Mouse (Mus musculus) forebrain, embryonic 14.5 days (tissue): ENCODE results near the gene Socs7. TPM values are rescaled to one million over a fixed set of nuclear protein-coding genes. Genes with fewer than 3 reads are reported as not detected.
A peak's percentile ranks its signal among the peaks of the same experiment; 100 is the strongest.

Experiments used
- ATAC-seq: fragments of 200-750 bp; cut with Nextera tagmentation; 2 replicates; pipeline ENCODE4 v1.8.0; 2017; ENCODE audit warnings: mild to moderate bottlenecking, moderate library complexity
- DNase-seq: peaks from one replicate; pipeline ENCODE4 v3.0.0-alpha.2; 2015; ENCODE audit warnings: low spot score
- H3K27ac ChIP-seq: fragments of 300-500 bp; sonication (generic); 2 replicates; pipeline ENCODE4 v1.5.1; 2014; ENCODE audit warnings: low read depth, mild to moderate bottlenecking, control low read depth, low read length, moderate library complexity
- H3K27me3 ChIP-seq: fragments of 300-500 bp; sonication (generic); replicated peaks from 2 replicates; pipeline ENCODE4 v1.6.1; 2014; ENCODE audit warnings: low read length, control low read depth, mixed read lengths; ENCODE audit not compliant: control insufficient read depth, insufficient read depth
- H3K36me3 ChIP-seq: fragments of 300-500 bp; sonication (generic); 2 replicates; pipeline ENCODE4 v1.6.1; 2014; ENCODE audit warnings: low read length, control low read depth; ENCODE audit not compliant: control insufficient read depth, insufficient read depth
- H3K4me1 ChIP-seq: fragments of 300-500 bp; sonication (generic); 2 replicates; pipeline ENCODE4 v1.6.1; 2014; ENCODE audit warnings: antibody characterized with exemption, low read length, control low read depth; ENCODE audit not compliant: control insufficient read depth, insufficient read depth
- H3K4me2 ChIP-seq: fragments of 300-500 bp; sonication (generic); 2 replicates; pipeline ENCODE4 v1.6.1; 2014; ENCODE audit warnings: mild to moderate bottlenecking, control low read depth, low read length
- H3K4me3 ChIP-seq: fragments of 300-500 bp; sonication (generic); 2 replicates; pipeline ENCODE4 v1.5.1; 2014; ENCODE audit warnings: low read depth, low read length, control low read depth
- H3K9ac ChIP-seq: fragments of 300-500 bp; sonication (generic); 2 replicates; pipeline ENCODE4 v1.6.1; 2014; ENCODE audit warnings: mild to moderate bottlenecking, low read length, control low read depth, moderate library complexity
- H3K9me3 ChIP-seq: fragments of 300-500 bp; sonication (generic); replicated peaks from 2 replicates; pipeline ENCODE4 v1.6.1; 2016; ENCODE audit warnings: low read length, control low read depth, mixed read lengths; ENCODE audit not compliant: control insufficient read depth
- WGBS: fragments of 180-500 bp; shearing (Covaris S2); extraction: QIAGEN DNeasy Blood & Tissue Kit; methylation state at CpG from one replicate; pipeline ENCODE4 v1.1.7; 2014; 5-methylcytosine and 5-hydroxymethylcytosine counted together
- polyA plus RNA-seq: library from polyadenylated mRNA; unstranded; fragments of >200 nt; fragmentation: Nextera tagmentation; extraction: Ambion mirVana; gene quantifications from 2 replicates; pipeline ENCODE4 v1.2.1, GENCODE M21; 2014

Socs7 gene
- polyA plus RNA-seq, 1 experiment from 2014 or later: 5.7 TPM

- 3% methylated on average over 11 of the region's 11 CpGs for WGBS
- peak; percentile 56 for DNase-seq
- no peaks in the 10 kb centered on the region for H3K36me3 ChIP-seq
- H3K4me1 ChIP-seq: peaks cover 20% of the 10 kb centered on the region
- H3K9me3 ChIP-seq: no peaks in the 10 kb centered on the region
- no peaks in the 10 kb centered on the region; the same call in 1 of the 2 replicates for H3K27me3 ChIP-seq
- H3K4me3 ChIP-seq: peak overlapping the region; percentile 61
- H3K9ac ChIP-seq: peak overlapping the region; percentile 72
- H3K27ac ChIP-seq: peak overlapping the region; percentile 11; the same call in 1 of the 2 replicates
- peak overlapping the region; percentile 96 for H3K4me2 ChIP-seq
- ATAC-seq: no peak
These were observed 42.4 kb downstream of the Socs7 start for GRCm38 (mm10) chr11:97404761-97405190.

- WGBS: 61% methylated on average over 10 of the region's 10 CpGs
- no peaks in the 10 kb centered on the region for H3K36me3 ChIP-seq
- no peak for DNase-seq
- H3K27me3 ChIP-seq: no peaks in the 10 kb centered on the region; the same call in 1 of the 2 replicates
- no peak overlapping the region for H3K4me3 ChIP-seq
- H3K9me3 ChIP-seq: no peaks in the 10 kb centered on the region
- peaks cover 10% of the 10 kb centered on the region for H3K4me1 ChIP-seq
- H3K4me2 ChIP-seq: peak overlapping the region; percentile 96
- ATAC-seq: no peak
- H3K27ac ChIP-seq: no peak overlapping the region
- H3K9ac ChIP-seq: peak overlapping the region; percentile 17; the same call in 1 of the 2 replicates
These were observed 44.0 kb downstream of the Socs7 start for GRCm38 (mm10) chr11:97406094-97406951.

GRCm38 (mm10) chr11:97407456-97407855 is 45.1 kb downstream of the Socs7 start:
- H3K36me3 ChIP-seq: no peaks in the 10 kb centered on the region
- no peak for DNase-seq
- H3K4me2 ChIP-seq: no peak overlapping the region
- no peaks in the 10 kb centered on the region for H3K9me3 ChIP-seq
- WGBS: 81% methylated on average over 3 of the region's 3 CpGs
- no peak overlapping the region for H3K9ac ChIP-seq
- no peak overlapping the region for H3K27ac ChIP-seq
- no peak for ATAC-seq
- H3K4me1 ChIP-seq: peaks cover 9% of the 10 kb centered on the region
- no peaks in the 10 kb centered on the region; the same call in 1 of the 2 replicates for H3K27me3 ChIP-seq
- H3K4me3 ChIP-seq: no peak overlapping the region

GRCm38 (mm10) chr11:97408171-97408570 is 45.8 kb downstream of the Socs7 start:
- no peak overlapping the region for H3K9ac ChIP-seq

GRCm38 (mm10) chr11:97410958-97411357 is 48.6 kb downstream of the Socs7 start:
- no peak overlapping the region for H3K4me2 ChIP-seq
- peaks cover 6% of the 10 kb centered on the region for H3K4me1 ChIP-seq
- H3K36me3 ChIP-seq: no peaks in the 10 kb centered on the region
- no peak overlapping the region for H3K4me3 ChIP-seq
- WGBS: 87% methylated on average over 4 of the region's 4 CpGs
- no peaks in the 10 kb centered on the region for H3K9me3 ChIP-seq
- no peaks in the 10 kb centered on the region; the same call in none of the 2 replicates for H3K27me3 ChIP-seq
- no peak for ATAC-seq
- no peak overlapping the region for H3K9ac ChIP-seq
- no peak overlapping the region for H3K27ac ChIP-seq
- no peak for DNase-seq

More at GRCm38 (mm10) chr11:97408171-97408570, 45.8 kb downstream of the Socs7 start:
- H3K27ac ChIP-seq: no peak overlapping the region
- no peak for ATAC-seq
- WGBS: 2% methylated on average over 6 of the region's 6 CpGs
- peaks cover 9% of the 10 kb centered on the region for H3K4me1 ChIP-seq
- H3K9me3 ChIP-seq: no peaks in the 10 kb centered on the region
- H3K4me3 ChIP-seq: no peak overlapping the region
- DNase-seq: peak; percentile 79
- no peaks in the 10 kb centered on the region; the same call in 1 of the 2 replicates for H3K27me3 ChIP-seq
- no peak overlapping the region for H3K4me2 ChIP-seq
- no peaks in the 10 kb centered on the region for H3K36me3 ChIP-seq

- H3K4me3 ChIP-seq: no peak overlapping the region
- H3K9ac ChIP-seq: no peak overlapping the region
- peaks cover 6% of the 10 kb centered on the region for H3K4me1 ChIP-seq
- no peak overlapping the region for H3K27ac ChIP-seq
- no peak for DNase-seq
- WGBS: 20% methylated on average over 3 of the region's 3 CpGs
- H3K9me3 ChIP-seq: no peaks in the 10 kb centered on the region
- H3K36me3 ChIP-seq: no peaks in the 10 kb centered on the region
- no peaks in the 10 kb centered on the region; the same call in none of the 2 replicates for H3K27me3 ChIP-seq
- no peak for ATAC-seq
- H3K4me2 ChIP-seq: no peak overlapping the region
These were observed 49.8 kb downstream of the Socs7 start for GRCm38 (mm10) chr11:97412117-97412516.

GRCm38 (mm10) chr11:97412808-97413347 is 50.5 kb downstream of the Socs7 start:
- H3K4me2 ChIP-seq: no peak overlapping the region
- H3K27ac ChIP-seq: no peak overlapping the region
- H3K36me3 ChIP-seq: no peaks in the 10 kb centered on the region
- no peak overlapping the region for H3K9ac ChIP-seq
- H3K4me3 ChIP-seq: no peak overlapping the region
- H3K27me3 ChIP-seq: no peaks in the 10 kb centered on the region; the same call in none of the 2 replicates
- peaks cover 6% of the 10 kb centered on the region for H3K4me1 ChIP-seq
- ATAC-seq (no peak), DNase-seq (no peak)
- WGBS: 37% methylated on average over 10 of the region's 10 CpGs
- no peaks in the 10 kb centered on the region for H3K9me3 ChIP-seq

GRCm38 (mm10) chr11:97415330-97415711 is 53.0 kb downstream of the Socs7 start, which contains the start of gene Arhgap23:
Gene Arhgap23, plus strand, starts transcription at chr11:97415533.
- H3K27me3 ChIP-seq: no peaks in the 10 kb centered on the region; the same call in none of the 2 replicates
- peak within 1 kb of the TSS; percentile 56 for H3K4me2 ChIP-seq
- H3K4me1 ChIP-seq: peaks cover 6% of the 10 kb centered on the region
- DNase-seq (peak; percentile 58), ATAC-seq (peak; percentile 76)
- H3K9me3 ChIP-seq: no peaks in the 10 kb centered on the region
- peak within 1 kb of the TSS; percentile 57 for H3K9ac ChIP-seq
- H3K27ac ChIP-seq: peak within 1 kb of the TSS; percentile 39; the same call in 1 of the 2 replicates
- WGBS: 2% methylated on average over 28 of the region's 29 CpGs
- H3K36me3 ChIP-seq: no peaks in the 10 kb centered on the region
- peak within 1 kb of the TSS; percentile 40 for H3K4me3 ChIP-seq
